Mouse (Mus musculus) neutrophil, adult 5-6 weeks (primary cell): Measurements from ENCODE around the gene Birc5. TPM values are rescaled to one million over a fixed set of nuclear protein-coding genes. Genes with fewer than 3 reads are reported as not detected.

Experiments used
- total RNA-seq: library from RNA; stranded (forward); fragments of 200-1000 nt; gene quantifications from 2 replicates; pipeline ENCODE4 v1.2.3, GENCODE M21; 2017

The Birc5 gene
- total RNA-seq, 1 experiment from 2014 or later: 0.47 TPM

Other genes starting within 250 kb of the Birc5 start
- gene Tnrc6c, start 195.0 kb upstream of the Birc5 start, total RNA-seq: 60.0 and 60.8 TPM in 2 replicates
- 21.6 and 23.1 TPM in 2 replicates for gene Tmc8, start 67.2 kb upstream of the Birc5 start, total RNA-seq
- gene Tmc6, start 67.1 kb upstream of the Birc5 start, total RNA-seq: 73.8 and 95.0 TPM in 2 replicates
- gene 6030468B19Rik, start 51.6 kb upstream of the Birc5 start, total RNA-seq: 0.58 and 0.86 TPM in 2 replicates
- gene Gm20708, start 39.6 kb upstream of the Birc5 start, total RNA-seq: 3.9 and 8.8 TPM in 2 replicates
- gene Syngr2, start 39.6 kb upstream of the Birc5 start, total RNA-seq: 80.2 and 108 TPM in 2 replicates
- 10.4 and 11.9 TPM in 2 replicates for gene Afmid, start 23.3 kb upstream of the Birc5 start, total RNA-seq
- 9.0 and 12.4 TPM in 2 replicates for gene Tk1, start 23.2 kb upstream of the Birc5 start, total RNA-seq
- gene Tmem235, start 11.5 kb downstream of the Birc5 start, total RNA-seq: not detected in 2 replicates
- 3.6 and 6.8 TPM in 2 replicates for gene Tha1, start 24.2 kb downstream of the Birc5 start, total RNA-seq
- gene Socs3, start 120.8 kb downstream of the Birc5 start, total RNA-seq: 252 and 268 TPM in 2 replicates
- 51.2 and 58.3 TPM in 2 replicates for gene Pgs1, start 137.0 kb downstream of the Birc5 start, total RNA-seq